Mouse (Mus musculus) erythroblast, embryonic 14.5 days (primary cell): ENCODE measurements around the gene Sinhcaf. TPM values are rescaled to one million over a fixed set of nuclear protein-coding genes. Genes with fewer than 3 reads are reported as not detected.

ENCODE experiments used
- H3K27me3 ChIP-seq: 2 replicates; pipeline ENCODE4 v1.6.1; 2012; ENCODE audit warnings: inconsistent platforms; ENCODE audit not compliant: control insufficient read depth
- H3K36me3 ChIP-seq: 2 replicates; pipeline ENCODE4 v1.6.1; 2012; ENCODE audit warnings: mild to moderate bottlenecking, inconsistent platforms; ENCODE audit not compliant: control insufficient read depth
- H3K4me1 ChIP-seq: 2 replicates; pipeline ENCODE4 v1.6.1; 2012; ENCODE audit warnings: inconsistent platforms; ENCODE audit not compliant: control insufficient read depth
- H3K4me3 ChIP-seq: replicated peaks from 2 replicates; pipeline ENCODE3; 2012; ENCODE audit warnings: moderate library complexity, mild to moderate bottlenecking, inconsistent platforms
- H3K9me3 ChIP-seq: 2 replicates; pipeline ENCODE4 v1.6.1; 2012; ENCODE audit warnings: low read length, inconsistent platforms, mixed read lengths; ENCODE audit not compliant: control insufficient read depth
- GATA1 ChIP-seq: IDR thresholded peaks from 2 replicates; pipeline ENCODE4 v1.6.1; 2012; ENCODE audit warnings: low read length, inconsistent platforms, mixed read lengths
- TAL1 ChIP-seq: IDR thresholded peaks from 3 replicates; pipeline ENCODE4 v1.6.1; 2012; ENCODE audit warnings: low read length, inconsistent platforms, mixed read lengths
- polyA plus RNA-seq: library from polyadenylated mRNA; stranded (reverse); fragments of >175 nt; gene quantifications from 2 replicates; pipeline ENCODE4 v1.2.3, GENCODE M21; 2012

Gene Sinhcaf
- polyA plus RNA-seq, 1 experiment = 0.11 TPM

DNA sequence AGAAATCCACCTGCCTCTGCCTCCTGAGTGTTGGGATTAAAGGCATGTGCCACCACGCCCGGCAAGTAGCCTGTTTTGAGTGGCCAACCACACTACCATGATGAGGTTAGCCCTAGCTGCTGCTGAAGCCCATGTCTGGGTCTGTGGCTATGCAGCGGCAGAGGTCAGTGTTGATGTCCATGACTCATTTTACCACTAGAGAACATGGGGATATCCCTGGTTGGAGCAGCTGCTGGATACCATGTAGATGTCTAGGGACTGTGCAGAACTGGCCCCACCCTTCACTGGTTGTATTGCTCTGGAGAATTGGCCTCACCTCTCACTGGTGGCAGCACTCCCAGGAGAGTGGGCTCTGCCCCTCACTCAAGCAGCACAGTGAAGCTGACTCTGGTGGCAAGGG is 28.8 kb upstream of the Sinhcaf start:
- no peak overlapping the region for H3K4me3 ChIP-seq
- H3K27me3 ChIP-seq = no peaks in the 10 kb centered on the region
- H3K9me3 ChIP-seq = no peaks in the 10 kb centered on the region
- H3K36me3 ChIP-seq = no peaks in the 10 kb centered on the region
- H3K4me1 ChIP-seq = no peaks in the 10 kb centered on the region
- TF ChIP-seq TAL1 (no peak), GATA1 (no peak)

DNA sequence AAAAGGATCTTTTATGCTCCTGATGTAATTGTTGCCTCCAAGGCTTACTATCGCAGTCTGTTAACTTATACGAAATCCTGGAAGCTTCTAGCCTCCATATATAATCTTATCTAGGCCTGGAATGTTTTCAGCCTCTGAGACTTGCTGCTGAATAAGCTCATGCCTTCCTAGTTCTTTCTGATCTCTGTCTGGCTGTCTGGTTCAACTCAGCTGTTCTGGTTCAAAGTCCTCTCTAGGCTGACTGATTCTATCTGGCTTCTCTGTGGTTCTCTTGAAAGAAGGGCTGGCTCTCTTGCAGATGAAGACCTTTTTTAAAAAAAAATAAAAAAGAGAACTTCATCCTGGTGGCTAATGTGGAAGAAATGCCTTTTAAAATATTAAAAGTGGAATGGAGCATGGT is 26.6 kb upstream of the Sinhcaf start:
- H3K4me3 ChIP-seq = no peak overlapping the region
- no peaks in the 10 kb centered on the region for H3K9me3 ChIP-seq
- no peaks in the 10 kb centered on the region for H3K4me1 ChIP-seq
- H3K27me3 ChIP-seq = no peaks in the 10 kb centered on the region
- no peaks in the 10 kb centered on the region for H3K36me3 ChIP-seq
- TF ChIP-seq TAL1 (no peak), GATA1 (no peak)

DNA sequence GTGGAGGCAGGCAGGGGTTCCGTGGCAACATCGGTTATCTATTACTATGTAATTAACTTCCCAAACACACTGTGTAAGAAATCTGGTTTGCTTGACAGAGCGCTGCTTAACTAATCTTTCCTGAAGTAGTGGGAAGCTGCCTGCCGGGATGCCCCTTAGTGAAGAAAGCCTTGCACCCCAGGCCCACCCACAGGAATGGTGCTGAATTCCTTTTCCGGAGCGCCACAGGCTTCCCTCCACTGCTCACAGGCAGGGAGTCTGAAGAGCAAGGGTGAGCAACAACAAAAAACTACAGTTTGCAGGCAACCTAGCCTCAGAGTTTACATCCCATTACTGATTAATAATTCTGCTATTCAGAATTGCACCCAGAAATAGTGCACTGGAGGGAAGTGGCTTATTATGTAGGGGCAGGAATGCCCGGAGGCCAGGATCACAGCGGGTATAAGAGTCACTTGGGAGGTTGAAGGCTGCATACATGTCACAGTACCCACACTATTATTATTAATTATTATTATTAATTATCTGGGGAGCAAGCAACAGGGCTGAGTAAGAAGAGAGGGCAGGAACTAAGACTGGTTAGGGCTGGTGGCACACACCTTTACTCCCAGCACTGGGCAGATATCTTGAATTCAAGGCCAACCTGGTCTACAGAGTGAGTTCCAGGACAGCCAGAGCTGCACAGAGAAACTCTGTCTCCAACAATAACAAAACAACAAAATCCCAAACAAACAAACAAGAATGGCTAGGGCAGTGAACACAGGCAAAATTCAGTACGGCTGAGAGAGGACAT is 26.0 kb upstream of the Sinhcaf start:
- Histone ChIP-seq H3K4me1 (no peaks in the 10 kb centered on the region), H3K36me3 (no peaks in the 10 kb centered on the region), H3K9me3 (no peaks in the 10 kb centered on the region), H3K4me3 (no peak overlapping the region), H3K27me3 (no peaks in the 10 kb centered on the region)
- TF ChIP-seq GATA1 (no peak), TAL1 (no peak)

DNA sequence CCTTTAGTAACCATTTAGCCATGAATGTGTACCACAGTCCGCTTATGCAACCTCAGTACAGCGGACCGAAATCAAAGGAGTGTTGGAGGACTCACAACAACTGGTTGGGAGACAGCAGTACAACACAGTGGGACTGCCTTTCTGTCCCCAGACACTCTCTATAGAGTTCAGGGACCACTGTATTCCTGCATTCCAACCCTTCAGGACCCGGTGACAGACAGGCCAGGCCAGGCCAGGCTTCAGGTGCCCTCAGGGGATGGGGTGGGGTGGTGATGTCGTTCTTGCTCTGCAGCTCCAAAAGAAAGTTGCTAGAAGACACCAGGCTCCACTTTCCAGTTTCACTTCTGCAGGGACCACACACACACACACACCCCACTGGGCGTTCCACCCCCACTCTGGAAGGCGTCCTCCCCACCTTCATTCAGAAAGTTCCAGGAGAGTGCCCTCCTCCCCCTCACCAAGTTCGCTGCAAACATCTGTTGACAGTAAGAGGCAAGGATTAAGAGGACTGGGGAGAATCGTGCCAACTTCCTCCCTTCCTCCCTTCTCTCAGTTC is 25.2 kb upstream of the Sinhcaf start:
- TF ChIP-seq GATA1 (no peak), TAL1 (no peak)
- Histone ChIP-seq H3K36me3 (no peaks in the 10 kb centered on the region), H3K4me3 (no peak overlapping the region), H3K27me3 (no peaks in the 10 kb centered on the region), H3K9me3 (no peaks in the 10 kb centered on the region), H3K4me1 (no peaks in the 10 kb centered on the region)

DNA sequence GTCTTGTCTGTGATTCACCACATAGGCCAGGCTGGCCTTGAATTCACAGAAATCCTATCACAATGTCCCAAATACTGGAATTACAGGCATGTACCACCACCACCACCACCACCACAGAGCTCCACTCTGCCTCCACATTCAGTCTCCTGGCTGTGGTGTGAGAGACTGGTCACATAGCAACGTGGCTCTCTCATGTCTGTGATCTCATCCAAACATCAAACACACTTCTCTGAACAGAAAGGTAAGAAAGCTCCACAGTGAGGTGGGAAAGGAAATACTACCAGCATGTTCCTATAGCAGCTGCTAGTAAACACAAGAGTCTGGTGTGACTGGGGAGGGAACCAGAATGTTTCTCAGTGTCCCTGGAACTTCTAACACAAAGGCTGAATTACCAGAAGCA is 15.0 kb upstream of the Sinhcaf start:
- no peaks in the 10 kb centered on the region for H3K4me1 ChIP-seq
- no peak overlapping the region for H3K4me3 ChIP-seq
- H3K27me3 ChIP-seq = no peaks in the 10 kb centered on the region
- TF ChIP-seq GATA1 (no peak), TAL1 (no peak)
- H3K9me3 ChIP-seq = no peaks in the 10 kb centered on the region
- no peaks in the 10 kb centered on the region for H3K36me3 ChIP-seq

DNA sequence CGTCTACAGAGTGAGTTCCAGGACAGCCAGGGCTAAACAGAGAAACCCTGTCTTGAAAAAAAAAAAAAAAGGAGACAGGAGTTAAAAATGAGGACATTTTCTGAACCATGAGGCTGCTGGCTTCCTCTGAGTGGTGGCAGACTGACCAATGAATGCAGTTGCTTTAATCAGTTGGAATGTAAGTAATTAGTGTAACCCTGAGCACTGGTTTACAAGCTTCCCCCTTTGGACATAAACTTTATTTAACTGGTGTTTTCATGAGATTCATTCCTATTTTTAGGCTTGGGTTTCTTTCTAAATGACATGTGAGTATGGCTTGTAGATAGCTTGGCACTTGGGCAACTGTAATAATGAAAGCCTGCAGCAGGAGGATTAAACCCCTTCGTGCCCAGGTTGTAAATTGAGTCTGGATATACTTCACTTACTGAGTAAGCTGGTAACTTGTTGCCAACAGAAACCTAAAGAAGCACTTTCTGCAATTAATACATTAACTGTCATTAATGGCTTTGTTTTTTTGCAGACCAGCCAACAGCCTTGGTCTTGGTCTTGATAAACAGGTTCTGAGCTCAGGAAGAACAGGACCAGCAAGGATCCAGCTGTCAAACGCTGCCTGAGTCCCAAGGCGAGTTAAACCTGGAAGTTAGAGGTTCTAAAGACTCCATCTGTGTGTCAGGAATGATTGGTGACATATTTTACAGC is 13.4 kb upstream of the Sinhcaf start:
- TF ChIP-seq TAL1 (no peak), GATA1 (no peak)
- H3K27me3 ChIP-seq = no peaks in the 10 kb centered on the region
- no peaks in the 10 kb centered on the region for H3K36me3 ChIP-seq
- no peak overlapping the region for H3K4me3 ChIP-seq
- H3K4me1 ChIP-seq = peaks cover 7% of the 10 kb centered on the region
- no peaks in the 10 kb centered on the region for H3K9me3 ChIP-seq

DNA sequence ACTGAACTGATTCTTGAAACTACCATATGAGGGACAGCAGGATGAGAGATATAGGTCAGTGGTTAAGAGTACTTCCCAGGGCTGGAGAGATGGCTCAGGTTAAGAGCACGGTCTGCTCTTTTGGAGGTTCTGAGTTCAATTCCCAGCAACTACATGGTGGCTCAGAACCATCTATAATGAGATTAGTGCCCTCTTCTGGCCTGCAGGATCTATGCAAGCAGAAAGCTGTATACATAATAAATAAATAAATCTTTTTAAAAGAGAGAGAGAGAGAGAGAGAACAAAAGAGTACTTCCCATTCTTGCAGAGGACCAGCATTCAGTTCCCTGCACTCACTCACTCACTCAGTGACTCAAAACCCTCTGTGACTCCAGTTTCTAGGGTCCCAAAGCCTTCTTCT is 12.4 kb upstream of the Sinhcaf start:
- TF ChIP-seq TAL1 = no peak
- TF ChIP-seq GATA1 = no peak
- H3K4me1 ChIP-seq = peaks cover 7% of the 10 kb centered on the region
- no peaks in the 10 kb centered on the region for H3K9me3 ChIP-seq
- no peak overlapping the region for H3K4me3 ChIP-seq
- no peaks in the 10 kb centered on the region for H3K27me3 ChIP-seq
- H3K36me3 ChIP-seq = no peaks in the 10 kb centered on the region

DNA sequence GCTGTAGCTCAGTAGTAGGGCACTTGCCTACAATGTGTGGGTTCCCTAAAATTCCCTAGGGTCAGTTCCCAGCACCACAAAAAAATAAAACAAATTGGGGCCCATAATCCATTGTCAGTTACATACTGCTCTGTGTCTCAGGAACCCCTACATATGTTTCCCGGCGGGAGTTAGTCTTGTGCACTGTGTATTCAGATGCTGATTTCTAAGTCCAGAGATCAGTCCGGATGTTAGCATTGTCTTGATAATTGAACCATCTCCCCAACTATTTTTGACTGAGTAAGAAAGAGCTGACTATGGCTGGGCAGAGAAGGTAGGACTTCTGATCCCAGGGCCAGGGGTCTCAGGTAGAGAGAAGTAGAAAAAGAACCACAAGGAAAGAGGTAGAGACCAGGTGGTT is 10.8 kb upstream of the Sinhcaf start:
- H3K36me3 ChIP-seq = no peaks in the 10 kb centered on the region
- no peak for TF ChIP-seq TAL1
- no peak for TF ChIP-seq GATA1
- H3K27me3 ChIP-seq = no peaks in the 10 kb centered on the region
- H3K4me3 ChIP-seq = no peak overlapping the region
- H3K4me1 ChIP-seq = peaks cover 7% of the 10 kb centered on the region
- no peaks in the 10 kb centered on the region for H3K9me3 ChIP-seq

DNA sequence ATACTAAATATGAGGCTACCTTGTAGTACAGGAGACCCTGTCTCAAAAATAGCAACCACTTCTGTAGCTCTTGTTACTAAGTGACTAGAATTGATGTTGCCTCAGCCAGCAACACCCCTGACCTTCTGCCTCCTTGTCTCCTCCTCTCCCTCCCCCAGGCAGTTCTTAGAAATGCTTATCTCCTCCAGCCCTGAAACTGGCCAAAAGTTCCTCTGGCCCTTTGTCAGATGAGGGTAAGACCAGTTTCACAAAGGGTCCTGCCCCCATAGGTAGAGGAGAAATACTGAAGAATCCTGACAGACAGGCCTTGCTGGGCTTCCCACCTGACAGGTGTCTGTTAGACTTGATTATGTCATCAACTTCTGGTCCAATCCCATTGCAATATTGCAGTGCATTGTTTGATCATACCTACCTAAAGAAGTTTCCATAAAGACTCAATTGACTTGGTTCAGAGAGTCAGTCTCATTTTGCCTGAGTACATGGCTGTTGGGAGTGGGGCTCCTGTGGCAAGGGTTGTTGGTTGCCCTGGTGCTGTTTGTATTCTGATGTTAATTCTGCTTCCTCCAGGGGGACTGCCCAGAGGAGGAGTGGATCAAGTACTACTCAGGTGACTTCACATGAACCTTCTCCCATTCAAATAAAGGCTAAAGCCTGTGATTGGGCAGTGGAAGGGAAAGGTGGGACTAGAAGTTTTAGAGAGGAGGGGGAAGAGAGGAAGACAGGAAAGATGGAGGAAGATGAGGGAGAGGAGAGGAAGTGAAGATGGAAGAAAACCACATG is 9.6 kb upstream of the Sinhcaf start:
- Histone ChIP-seq H3K9me3 (no peaks in the 10 kb centered on the region), H3K4me3 (no peak overlapping the region), H3K36me3 (no peaks in the 10 kb centered on the region), H3K4me1 (peaks cover 7% of the 10 kb centered on the region), H3K27me3 (no peaks in the 10 kb centered on the region)
- TF ChIP-seq TAL1 (no peak), GATA1 (no peak)
